Mouse (Mus musculus) embryonic facial prominence, embryonic 15.5 days (tissue): ENCODE data around the gene Ube2e1. TPM values are rescaled to one million over a fixed set of nuclear protein-coding genes. Genes with fewer than 3 reads are reported as not detected.
A peak's percentile ranks its signal among the peaks of the same experiment; 100 is the strongest.
"Not testable (repeated sequence)": the region's sequence is repeated elsewhere in the genome, so short reads cannot be mapped to it uniquely, and the experiment has no call there.

Experiments used
- ATAC-seq: fragments of 200-750 bp; cut with Nextera tagmentation; 2 replicates; pipeline ENCODE4 v1.8.0; 2017; ENCODE audit warnings: low read depth, moderate TSS enrichment; ENCODE audit not compliant: insufficient number of reproducible peaks, low FRiP score, low TSS enrichment
- H3K27ac ChIP-seq: fragments of 300-500 bp; sonication (generic); replicated peaks from 2 replicates; pipeline ENCODE4 v1.5.1; 2015; ENCODE audit warnings: mild to moderate bottlenecking, inconsistent platforms
- H3K27me3 ChIP-seq: fragments of 300-500 bp; sonication (generic); 2 replicates; pipeline ENCODE4 v1.6.1; 2015; ENCODE audit warnings: inconsistent platforms
- H3K36me3 ChIP-seq: fragments of 300-500 bp; sonication (generic); 2 replicates; pipeline ENCODE4 v1.6.1; 2015; ENCODE audit warnings: mild to moderate bottlenecking, inconsistent platforms
- H3K4me1 ChIP-seq: fragments of 300-500 bp; sonication (generic); 2 replicates; pipeline ENCODE4 v1.6.1; 2015; ENCODE audit warnings: inconsistent platforms
- H3K4me2 ChIP-seq: fragments of 300-500 bp; sonication (generic); replicated peaks from 2 replicates; pipeline ENCODE4 v1.6.1; 2015; ENCODE audit warnings: mild to moderate bottlenecking, inconsistent platforms
- H3K4me3 ChIP-seq: fragments of 300-500 bp; sonication (generic); replicated peaks from 2 replicates; pipeline ENCODE4 v1.5.1; 2015; ENCODE audit warnings: mild to moderate bottlenecking, inconsistent platforms
- H3K9ac ChIP-seq: fragments of 300-500 bp; sonication (generic); 2 replicates; pipeline ENCODE4 v1.6.1; 2015; ENCODE audit warnings: inconsistent platforms
- H3K9me3 ChIP-seq: fragments of 300-500 bp; sonication (generic); replicated peaks from 2 replicates; pipeline ENCODE4 v1.6.1; 2016; ENCODE audit warnings: inconsistent platforms
- WGBS: fragments of 180-500 bp; shearing (Covaris S2); methylation state at CpG from one replicate; pipeline ENCODE4 v1.1.7; 2015; 5-methylcytosine and 5-hydroxymethylcytosine counted together
- polyA plus RNA-seq: library from polyadenylated mRNA; unstranded; fragments of >200 nt; fragmentation: Nextera tagmentation; extraction: Ambion mirVana; gene quantifications from 2 replicates; pipeline ENCODE4 v1.2.1, GENCODE M21; 2015

Gene Ube2e1
- polyA plus RNA-seq, 1 experiment from 2014 or later: 140 TPM

GRCm38 (mm10) chr14:18240132-18240531 is 91.5 kb downstream of the Ube2e1 start:
- Histone ChIP-seq H3K9me3 (no peaks in the 10 kb centered on the region), H3K36me3 (no peaks in the 10 kb centered on the region), H3K4me1 (no peaks in the 10 kb centered on the region), H3K27me3 (no peaks in the 10 kb centered on the region), H3K4me3 (no peak overlapping the region), H3K4me2 (no peak overlapping the region), H3K9ac (no peak overlapping the region), H3K27ac (no peak overlapping the region)
- no peak for ATAC-seq
- WGBS: 42% methylated on average over 7 of the region's 7 CpGs

GRCm38 (mm10) chr14:18238750-18239731 is 92.6 kb downstream of the Ube2e1 start, which contains the start of gene Nr1d2:
Nr1d2 (minus strand) TSS chr14:18239127.
- Histone ChIP-seq H3K4me2 (peak within 1 kb of the TSS; percentile 88), H3K4me3 (peak within 1 kb of the TSS; percentile 85), H3K9ac (peak within 1 kb of the TSS; percentile 49), H3K36me3 (no peaks in the 10 kb centered on the region), H3K27me3 (no peaks in the 10 kb centered on the region), H3K4me1 (peaks cover 5% of the 10 kb centered on the region; the same call in 1 of the 2 replicates), H3K9me3 (no peaks in the 10 kb centered on the region), H3K27ac (peak within 1 kb of the TSS; percentile 93)
- WGBS: under 1% methylated on average over 65 of the region's 66 CpGs
- ATAC-seq: peak; percentile 93

GRCm38 (mm10) chr14:18238131-18238749 is 93.4 kb downstream of the Ube2e1 start:
- peaks cover 5% of the 10 kb centered on the region; the same call in 1 of the 2 replicates for H3K4me1 ChIP-seq
- under 1% methylated on average over 71 of the region's 71 CpGs for WGBS
- no peaks in the 10 kb centered on the region for H3K27me3 ChIP-seq
- H3K4me2 ChIP-seq: peak overlapping the region; percentile 88
- H3K4me3 ChIP-seq: peak overlapping the region; percentile 85
- peak overlapping the region; percentile 49 for H3K9ac ChIP-seq
- no peaks in the 10 kb centered on the region for H3K9me3 ChIP-seq
- peak overlapping the region; percentile 93 for H3K27ac ChIP-seq
- peak; percentile 94 for ATAC-seq
- H3K36me3 ChIP-seq: no peaks in the 10 kb centered on the region

DNA sequence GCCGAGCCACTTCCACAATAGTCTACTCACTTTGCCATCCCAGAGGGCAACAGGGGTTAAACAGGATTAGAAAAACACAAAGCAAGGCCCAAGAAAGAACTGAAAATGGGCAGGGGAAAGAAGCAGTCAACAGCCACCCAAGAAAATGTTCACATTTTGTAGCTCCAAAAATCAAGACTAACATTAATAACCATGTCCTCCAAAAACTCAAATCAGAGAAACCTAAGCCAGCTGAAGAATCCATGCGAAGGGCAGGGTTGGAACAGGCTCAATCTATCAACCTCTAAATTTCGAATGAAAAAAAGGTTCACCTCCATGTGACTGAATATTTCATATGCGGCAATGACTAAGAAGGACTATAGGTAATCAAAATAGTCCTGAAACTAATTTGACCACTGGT is 94.3 kb downstream of the Ube2e1 start:
- WGBS: 40% methylated on average over 4 of the region's 4 CpGs
- H3K36me3 ChIP-seq: no peaks in the 10 kb centered on the region
- H3K9ac ChIP-seq: no peak overlapping the region
- no peaks in the 10 kb centered on the region for H3K9me3 ChIP-seq
- peak overlapping the region; percentile 88 for H3K4me2 ChIP-seq
- no peak overlapping the region; the same call in 1 of the 2 replicates for H3K27ac ChIP-seq
- peak overlapping the region; percentile 85 for H3K4me3 ChIP-seq
- H3K27me3 ChIP-seq: no peaks in the 10 kb centered on the region
- ATAC-seq: no peak
- H3K4me1 ChIP-seq: peaks cover 5% of the 10 kb centered on the region; the same call in 1 of the 2 replicates

GRCm38 (mm10) chr14:18236496-18237235 is 95.0 kb downstream of the Ube2e1 start:
- not testable (repeated sequence) for ATAC-seq, H3K27ac ChIP-seq, H3K4me1 ChIP-seq, H3K4me3 ChIP-seq, H3K9me3 ChIP-seq, H3K9ac ChIP-seq, H3K27me3 ChIP-seq, H3K4me2 ChIP-seq, H3K36me3 ChIP-seq
- WGBS: 77% methylated on average over 2 of the region's 2 CpGs

DNA sequence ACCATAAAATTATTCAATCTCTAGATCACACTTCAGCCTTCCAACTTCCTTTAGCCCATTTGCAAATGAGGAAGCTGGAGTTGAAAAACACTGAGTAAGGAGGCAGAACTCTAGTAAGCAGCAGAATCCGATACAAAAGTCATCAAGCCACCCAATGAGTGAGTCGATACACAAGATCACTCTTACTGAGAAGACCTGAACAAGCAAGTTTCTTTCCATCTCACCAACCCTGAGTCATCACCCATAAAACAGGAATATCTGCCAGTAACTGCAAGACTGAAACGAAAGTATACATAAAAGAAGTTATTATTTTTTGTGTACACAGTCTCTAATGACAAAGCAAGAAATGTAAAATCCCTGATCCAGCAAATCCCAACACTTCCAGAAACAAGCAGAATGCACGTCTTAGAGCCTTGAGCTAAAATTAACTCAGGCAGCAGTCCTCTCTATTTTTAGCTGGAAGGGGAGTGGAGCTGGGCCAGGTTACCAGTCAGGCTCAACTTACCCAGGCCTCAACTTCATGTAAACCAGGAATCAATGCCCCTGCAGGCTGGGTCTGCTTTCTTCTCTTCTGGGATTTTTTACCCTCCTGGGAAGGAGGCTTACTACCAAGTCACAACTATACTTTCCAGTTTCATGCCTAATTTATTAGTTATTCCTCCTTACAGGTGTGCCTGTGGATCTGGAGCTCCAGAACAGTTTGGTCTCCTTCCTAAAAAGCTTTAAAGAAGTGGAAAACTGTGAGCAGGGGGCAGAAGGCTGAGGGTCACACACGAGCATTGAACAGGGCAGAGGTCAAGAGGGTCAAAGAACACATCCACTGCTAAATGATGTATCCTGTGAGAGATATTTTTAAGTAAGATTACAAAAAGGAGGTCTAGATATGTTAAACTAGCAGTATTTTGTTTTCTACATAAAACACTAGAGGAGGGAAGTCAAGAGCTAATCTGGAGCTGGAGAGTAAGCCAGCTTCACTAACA is 97.4 kb downstream of the Ube2e1 start:
- H3K9ac ChIP-seq: no peak overlapping the region
- ATAC-seq: no peak
- no peaks in the 10 kb centered on the region for H3K27me3 ChIP-seq
- peak overlapping the region; percentile 63 for H3K27ac ChIP-seq
- no peak overlapping the region for H3K4me2 ChIP-seq
- no peaks in the 10 kb centered on the region for H3K36me3 ChIP-seq
- 37% methylated on average over 5 of the region's 5 CpGs for WGBS
- H3K4me3 ChIP-seq: no peak overlapping the region
- H3K4me1 ChIP-seq: peaks cover 5% of the 10 kb centered on the region; the same call in 1 of the 2 replicates
- no peaks in the 10 kb centered on the region for H3K9me3 ChIP-seq

- no peak overlapping the region for H3K4me2 ChIP-seq
- no peak overlapping the region for H3K27ac ChIP-seq
- peaks cover 5% of the 10 kb centered on the region; the same call in 1 of the 2 replicates for H3K4me1 ChIP-seq
- no peaks in the 10 kb centered on the region for H3K9me3 ChIP-seq
- no peaks in the 10 kb centered on the region for H3K27me3 ChIP-seq
- WGBS: 84% methylated on average over 2 of the region's 2 CpGs
- no peak overlapping the region for H3K9ac ChIP-seq
- H3K4me3 ChIP-seq: no peak overlapping the region
- no peaks in the 10 kb centered on the region for H3K36me3 ChIP-seq
- no peak for ATAC-seq
Observed at GRCm38 (mm10) chr14:18233076-18233475, 98.6 kb downstream of the Ube2e1 start.

Other genes with a start within 250 kb of the Ube2e1 start
- gene Nr1d2, start 92.7 kb downstream of the Ube2e1 start, polyA plus RNA-seq: 7.0 and 7.1 TPM in 2 replicates
- gene Nkiras1, start 60.7 kb downstream of the Ube2e1 start, polyA plus RNA-seq: 20.9 and 21.3 TPM in 2 replicates
- 390 and 399 TPM in 2 replicates for gene Rpl15, start 60.5 kb downstream of the Ube2e1 start, polyA plus RNA-seq